Mouse (Mus musculus): ENCODE data around the gene Nectin2.

Gene Nectin2

DNA sequence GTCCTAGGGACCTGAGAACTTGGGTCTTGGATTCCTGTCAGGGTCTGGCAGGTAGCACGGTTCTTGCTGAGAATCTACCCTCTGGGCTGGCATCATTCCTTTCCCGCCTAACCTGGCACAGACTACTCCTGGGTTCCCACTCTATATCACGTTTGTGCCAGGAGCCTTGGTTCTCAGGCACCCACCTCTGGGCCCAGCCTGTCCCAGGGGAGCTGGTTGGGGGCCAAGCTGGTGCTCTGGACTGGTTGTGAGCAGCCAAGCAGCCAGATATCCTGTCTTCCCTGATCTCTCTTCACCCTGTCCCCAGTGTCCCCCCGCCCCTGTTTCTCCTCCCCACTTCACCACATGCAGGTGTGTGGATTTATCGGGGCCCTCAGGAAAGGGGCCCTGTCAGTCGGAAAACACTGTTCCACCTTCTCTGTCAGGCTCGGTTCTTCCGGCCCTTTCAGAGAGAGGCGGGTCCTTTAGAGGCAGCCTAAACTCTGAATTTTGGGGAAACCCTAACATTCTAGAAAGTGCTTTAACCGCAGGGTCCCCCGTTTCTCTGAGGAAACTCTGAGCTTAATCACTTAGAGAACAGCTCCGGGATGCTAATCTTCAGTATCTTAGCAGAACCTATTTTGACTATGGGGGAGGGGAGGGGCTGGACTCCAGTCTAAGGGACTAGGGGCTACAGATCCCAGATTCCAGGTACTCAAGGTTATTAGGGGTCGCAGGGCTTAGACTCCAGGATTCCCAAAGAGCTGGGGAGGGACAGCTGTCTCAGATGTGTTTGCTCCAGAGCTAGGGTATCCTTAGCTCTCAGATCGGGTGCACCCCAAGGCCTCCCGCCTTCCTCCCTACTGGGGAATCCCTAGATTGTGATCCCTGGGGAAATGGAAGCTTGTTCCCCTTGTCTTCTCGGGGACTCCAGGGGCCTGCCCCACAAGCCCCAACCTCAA is 19.4 kb upstream of the Nectin2 start:
- DNase-seq (ENCODE audit: extremely low spot score, low spot score), result peak; percentile 23

DNA sequence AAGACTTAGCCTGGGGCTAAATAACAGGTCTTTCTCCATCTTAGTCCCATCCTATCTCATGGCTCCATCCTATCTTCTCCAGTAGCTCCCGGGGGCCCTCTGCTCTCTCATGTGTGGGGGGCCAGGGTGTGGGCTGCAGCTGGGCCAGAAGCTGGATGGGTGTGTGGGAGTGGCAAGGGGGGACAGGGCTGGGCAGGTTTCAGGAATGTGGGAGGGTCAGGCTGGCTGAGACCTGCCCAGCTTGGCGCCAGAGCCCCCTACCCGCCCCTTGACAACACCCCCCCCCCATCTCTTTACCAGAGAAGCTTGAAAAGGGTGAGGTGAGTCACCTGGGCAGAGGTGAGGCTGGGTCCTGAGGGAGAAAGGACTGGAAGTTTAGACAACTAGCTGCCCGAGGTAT is 18.7 kb upstream of the Nectin2 start:
- no peak for DNase-seq (ENCODE audit: extremely low spot score, low spot score)

DNA sequence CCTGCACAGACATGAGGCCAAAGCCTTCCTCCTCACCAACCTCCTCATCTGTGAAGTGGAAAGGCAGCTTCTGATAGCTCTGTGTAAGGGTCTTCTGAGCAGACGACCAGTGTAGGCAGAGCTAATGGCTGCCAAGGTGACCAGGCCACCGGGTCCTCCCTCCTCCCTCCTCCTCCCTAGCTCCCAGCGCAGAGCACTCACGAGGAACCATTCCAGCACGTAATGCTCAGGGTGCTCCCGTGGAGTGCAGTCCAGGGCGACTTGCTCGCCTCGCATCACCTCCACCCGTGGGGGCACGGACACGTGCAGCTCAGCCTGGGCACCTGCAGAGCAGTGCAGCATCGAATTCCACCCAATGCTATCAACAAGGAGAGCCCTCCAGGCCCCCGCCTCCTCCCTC is 18.0 kb upstream of the Nectin2 start:
- DNase-seq (ENCODE audit: extremely low spot score, low spot score), result no peak

DNA sequence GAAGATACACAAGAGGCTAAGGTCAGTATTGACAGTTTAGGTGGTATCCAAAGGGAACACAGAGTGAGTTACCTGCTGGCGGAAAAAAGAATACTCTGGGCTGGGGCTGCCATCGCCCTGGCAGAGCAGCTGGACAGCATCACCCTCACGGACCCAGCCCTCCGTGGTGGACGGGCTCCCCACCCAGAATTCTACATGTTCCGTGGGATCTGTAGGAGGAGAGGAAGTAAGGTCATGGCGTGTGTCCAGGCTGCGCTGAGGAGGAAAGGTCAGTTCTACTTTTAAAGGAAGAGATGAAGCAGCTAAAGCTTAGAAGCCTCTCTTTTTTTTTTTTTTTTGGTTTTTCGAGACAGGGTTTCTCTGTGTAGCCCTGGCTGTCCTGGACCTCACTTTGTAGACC is 14.3 kb upstream of the Nectin2 start:
- DNase-seq (ENCODE audit: extremely low spot score, low spot score), result no peak

DNA sequence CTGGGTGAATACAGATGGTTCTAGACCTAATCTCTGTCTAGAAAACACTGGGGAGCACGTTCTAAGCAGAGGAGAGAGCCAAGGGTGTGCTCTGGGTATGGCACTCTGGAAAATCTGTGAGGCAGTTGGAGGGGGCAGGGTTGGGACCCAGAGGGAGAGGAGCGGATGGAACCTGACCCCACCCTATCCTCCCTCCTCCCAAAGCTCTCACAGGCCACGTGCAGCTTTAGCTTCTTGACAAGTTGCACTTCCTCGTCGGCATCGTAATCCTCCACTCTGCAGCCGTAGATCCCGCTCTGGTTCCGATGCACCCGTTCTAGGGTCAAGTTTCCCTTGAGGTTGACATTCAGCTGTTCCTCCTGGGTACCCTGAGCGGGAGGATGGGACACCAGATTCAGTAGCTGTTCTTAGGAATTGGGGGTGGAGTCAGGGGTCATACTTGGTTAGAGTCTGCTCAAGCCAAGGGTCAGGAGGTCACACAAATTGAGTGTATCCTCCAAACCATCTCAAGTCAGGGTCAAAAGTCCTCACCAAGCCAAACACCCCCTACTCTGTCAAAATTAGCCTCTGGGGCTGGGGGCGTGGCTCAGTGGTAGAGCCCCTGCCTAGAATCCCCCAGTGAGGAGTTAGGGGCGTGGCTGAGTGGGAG is 13.7 kb upstream of the Nectin2 start:
- no peak for DNase-seq (ENCODE audit: extremely low spot score, low spot score)

DNA sequence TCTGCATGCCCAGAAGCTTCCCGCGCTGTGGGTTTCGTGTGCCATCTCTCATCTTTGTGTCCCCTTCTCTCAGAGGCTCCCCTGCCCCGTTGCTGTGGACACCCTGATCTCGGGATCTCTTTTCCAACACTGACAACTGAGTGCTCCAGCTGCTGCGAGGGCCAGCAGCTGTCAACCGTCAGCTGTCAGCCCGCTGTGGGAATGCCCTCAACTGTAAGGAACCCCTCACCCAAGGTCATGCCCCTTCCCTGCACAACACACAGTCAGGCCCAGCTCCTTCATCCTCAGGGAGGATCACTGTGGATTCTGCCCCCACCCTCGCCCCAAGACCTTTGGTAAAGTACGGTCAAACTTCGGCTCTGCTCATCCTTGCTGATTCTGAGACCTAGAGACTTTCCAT is 12.0 kb upstream of the Nectin2 start:
- DNase-seq (ENCODE audit: extremely low spot score, low spot score), result no peak

DNA sequence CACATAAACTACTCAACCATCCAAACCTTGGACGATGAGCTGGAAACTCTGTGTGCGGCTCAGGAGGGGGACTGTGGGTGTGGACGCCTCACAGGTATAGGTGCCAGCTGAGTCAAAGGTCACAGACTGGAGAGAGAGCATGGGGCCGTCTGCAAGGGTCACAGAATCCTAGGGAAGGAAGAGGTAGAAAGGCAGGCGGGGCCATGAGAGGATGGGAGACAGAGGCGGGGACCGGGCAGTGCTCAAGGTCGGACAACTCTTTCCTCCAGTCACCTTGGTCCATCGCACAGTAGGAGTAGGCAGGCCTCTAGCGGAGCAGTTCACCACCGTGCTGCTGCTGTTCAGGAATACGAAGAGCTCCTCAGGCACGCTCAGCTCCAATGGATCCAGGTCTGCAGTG is 9.7 kb upstream of the Nectin2 start:
- DNase-seq (ENCODE audit: extremely low spot score, low spot score), result no peak

DNA sequence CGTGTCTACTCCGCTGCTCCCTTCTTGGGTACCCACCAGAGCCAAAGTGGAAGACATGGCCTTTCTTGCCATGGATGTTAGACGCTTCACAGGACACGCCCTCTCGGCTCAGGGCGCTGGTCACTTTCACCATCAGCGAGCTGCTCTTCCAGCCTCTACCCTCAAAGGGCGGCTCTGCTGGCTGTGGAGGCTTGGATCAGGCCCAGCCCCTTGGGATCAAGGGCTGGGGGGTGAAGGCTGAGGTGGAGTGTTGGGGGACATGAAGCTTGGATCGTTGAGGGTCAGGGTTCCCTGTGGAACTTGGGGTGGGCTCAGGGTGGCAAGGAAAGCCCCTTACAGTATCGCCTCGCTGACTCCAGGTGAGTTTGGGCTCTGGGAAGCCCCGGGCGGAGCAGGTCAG is 8.3 kb upstream of the Nectin2 start:
- DNase-seq (ENCODE audit: extremely low spot score, low spot score), result no peak

DNA sequence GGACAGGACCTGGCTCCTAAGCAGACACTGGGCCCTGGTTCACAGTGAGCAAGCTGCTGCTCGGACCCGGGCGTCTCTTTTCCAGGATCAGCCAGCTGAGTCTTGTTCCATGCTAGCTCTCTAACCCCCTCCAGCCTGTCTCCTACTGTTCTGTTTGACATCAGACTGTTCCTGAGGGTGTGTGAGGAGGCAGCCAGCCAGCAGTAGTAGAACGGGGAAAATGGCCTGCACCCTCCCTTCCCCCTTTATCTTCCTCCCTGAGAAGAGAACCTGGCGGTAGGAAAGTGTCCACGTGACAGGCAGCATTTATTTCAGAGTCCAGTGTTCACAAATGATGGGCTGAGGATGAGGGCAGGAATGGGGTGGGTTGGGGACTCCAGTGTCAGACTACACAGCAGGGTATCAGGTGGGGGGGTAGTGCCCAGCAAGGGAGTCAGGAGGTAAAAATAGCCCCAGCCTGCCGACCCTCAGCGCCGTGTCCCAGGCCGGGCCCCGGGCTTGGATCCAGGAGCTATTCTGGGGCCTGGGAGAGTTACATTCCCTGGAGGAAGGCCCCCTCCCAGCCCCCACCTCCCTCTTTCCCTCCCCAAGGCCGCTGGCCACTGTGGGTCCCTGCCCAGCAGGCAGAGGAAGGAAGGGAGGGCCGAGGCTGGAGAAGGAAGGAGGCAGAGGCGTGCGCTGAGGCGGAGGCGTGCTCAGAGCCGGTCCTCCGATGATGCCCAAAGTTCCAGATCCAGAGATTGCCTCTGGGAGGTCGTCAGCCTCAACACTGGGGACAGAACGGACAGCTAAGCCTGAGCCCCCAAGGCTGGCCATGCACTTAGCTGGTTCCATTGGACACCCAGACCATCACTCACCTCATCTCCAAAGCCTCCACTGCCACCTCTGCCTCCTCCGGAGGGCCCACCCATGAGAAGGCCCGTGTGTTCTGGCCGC is 5.8 kb upstream of the Nectin2 start:
- no peak for DNase-seq (ENCODE audit: extremely low spot score, low spot score)

DNA sequence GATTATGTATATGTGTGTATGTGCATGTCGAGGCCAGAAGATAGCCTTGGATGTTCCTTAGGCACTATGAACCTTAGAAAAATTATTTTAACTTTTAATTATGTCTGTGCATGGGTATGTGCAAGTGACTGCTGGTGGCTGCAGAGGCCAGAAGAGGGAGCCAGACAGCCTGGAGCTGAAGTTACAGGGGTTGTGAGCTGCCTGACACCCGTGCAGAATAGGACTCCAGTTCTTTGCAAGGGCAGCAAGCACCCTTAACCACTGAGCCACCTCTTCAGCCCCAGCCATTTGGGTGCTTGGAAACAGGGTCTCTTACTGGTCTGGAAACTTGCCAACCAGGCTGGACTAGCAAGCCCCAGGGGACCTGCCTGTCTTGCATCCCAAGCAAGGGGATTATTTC is 4.7 kb upstream of the Nectin2 start:
- DNase-seq (ENCODE audit: extremely low spot score, low spot score), result no peak

DNA sequence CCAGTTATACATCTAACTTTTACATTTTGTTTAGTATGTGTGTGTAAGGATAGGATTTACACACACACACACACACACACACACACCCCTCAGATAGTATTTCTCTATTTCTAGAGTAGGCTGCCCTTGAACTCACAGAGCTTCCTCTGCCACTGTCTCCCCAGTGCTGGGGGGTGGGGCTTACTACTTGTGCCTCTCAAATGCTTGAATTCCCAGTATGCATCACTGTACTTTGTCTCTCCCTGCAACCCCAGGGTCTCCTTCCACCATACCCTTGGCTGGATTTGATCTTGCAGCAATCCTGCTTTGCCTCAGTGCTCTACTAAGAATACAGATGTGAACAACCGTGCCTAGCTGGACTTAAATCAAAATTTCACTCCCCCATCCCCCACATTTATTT is 3.8 kb upstream of the Nectin2 start:
- no peak for DNase-seq (ENCODE audit: extremely low spot score, low spot score)

DNA sequence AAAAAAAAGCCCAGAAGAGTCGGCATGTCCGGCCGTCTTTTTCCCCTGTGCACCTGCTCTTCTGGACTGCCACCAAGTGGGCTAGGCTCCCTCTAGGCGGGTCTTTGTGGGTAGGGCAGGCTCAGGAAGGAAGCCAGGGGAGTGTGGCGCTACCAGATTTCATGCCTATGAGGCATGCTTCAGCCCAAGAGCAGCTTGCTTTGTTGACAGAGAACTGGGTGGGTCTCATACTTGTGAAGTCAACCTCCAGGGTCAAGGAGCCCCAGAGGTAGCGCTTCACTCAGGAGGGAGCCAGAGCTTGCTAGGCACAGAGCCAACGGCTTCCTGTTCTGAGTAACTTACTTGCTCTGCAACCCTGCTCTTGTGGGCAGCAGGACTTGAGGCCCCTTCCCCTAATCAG is 3.3 kb upstream of the Nectin2 start:
- DNase-seq (ENCODE audit: extremely low spot score, low spot score), result no peak

DNA sequence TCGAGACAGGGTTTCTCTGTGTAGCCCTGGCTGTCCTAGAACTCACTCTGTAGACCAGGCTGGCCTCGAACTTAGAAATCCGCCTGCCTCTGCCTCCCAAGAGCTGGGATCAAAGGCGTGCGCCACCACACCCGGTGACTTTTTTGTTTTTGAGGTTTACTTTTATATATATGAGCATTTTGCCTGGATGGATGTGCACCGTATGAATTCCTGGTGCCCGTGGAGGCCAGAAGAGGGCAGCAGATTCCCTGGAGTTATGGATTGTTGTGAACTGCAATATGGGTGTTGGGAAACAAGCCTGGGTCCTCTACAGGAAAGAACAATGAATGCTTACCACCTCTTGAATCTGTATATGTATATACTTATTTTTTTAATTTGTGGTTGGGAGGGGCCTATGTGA is 2.4 kb upstream of the Nectin2 start:
- no peak for DNase-seq (ENCODE audit: extremely low spot score, low spot score)

DNA sequence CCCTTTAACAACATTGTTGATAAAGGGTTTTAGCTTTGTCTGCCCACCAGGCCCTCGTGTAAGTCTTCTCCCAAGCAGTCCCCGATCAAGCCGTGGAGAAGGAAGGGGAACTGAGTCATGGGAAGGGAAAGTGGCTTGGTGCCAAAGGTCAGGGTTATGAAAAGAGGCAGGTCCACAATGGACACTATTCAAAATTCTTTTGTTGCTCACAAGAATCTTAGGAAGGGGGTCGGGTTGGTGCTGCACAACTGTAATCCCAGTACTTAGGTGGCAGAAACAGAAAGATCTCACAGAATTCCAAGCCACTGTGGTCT is 744 bp upstream of the Nectin2 start:
- DNase-seq (ENCODE audit: extremely low spot score, low spot score), result no peak

DNA sequence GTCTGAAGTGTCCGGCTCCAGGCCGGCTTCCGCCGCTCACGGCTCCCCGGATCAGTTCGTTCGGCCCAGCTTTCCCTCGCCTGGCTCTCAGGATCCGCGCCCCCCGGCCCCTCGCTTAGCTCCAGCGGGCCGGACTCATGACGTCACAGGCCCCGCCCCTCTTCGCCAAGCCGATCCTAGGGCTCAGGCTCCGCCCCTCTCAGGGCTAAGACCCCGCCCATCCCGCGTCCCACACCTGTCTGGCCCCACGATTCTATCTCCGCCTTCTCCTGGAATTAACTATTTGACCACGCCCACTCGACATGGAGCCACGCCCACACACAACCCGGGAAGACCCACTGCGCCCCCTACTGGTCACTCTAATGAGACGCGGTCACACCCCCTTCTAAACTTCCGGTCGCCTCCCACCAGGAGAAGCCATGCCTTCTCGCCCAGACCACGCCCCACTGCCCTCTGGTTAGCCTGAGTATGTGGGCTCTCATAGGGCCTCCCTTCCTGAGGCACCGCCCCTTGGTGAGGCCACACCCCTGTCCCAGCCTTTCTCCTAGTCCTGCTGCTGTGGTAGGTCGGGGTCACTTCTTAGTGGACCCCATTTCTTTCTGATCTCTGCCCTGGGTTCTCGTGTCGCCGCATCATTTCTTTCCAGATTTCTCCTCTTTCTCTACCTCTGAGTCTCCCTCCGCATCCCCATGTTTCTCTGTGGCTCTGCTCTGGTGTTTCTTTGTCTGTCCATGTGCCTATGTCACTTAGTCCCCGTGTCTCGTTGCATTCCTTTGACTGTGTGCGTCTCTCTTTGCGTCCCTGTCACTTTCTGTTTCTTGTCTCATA is 680 bp downstream of the Nectin2 start:
- DNase-seq (ENCODE audit: extremely low spot score, low spot score), result peak; percentile 99

DNA sequence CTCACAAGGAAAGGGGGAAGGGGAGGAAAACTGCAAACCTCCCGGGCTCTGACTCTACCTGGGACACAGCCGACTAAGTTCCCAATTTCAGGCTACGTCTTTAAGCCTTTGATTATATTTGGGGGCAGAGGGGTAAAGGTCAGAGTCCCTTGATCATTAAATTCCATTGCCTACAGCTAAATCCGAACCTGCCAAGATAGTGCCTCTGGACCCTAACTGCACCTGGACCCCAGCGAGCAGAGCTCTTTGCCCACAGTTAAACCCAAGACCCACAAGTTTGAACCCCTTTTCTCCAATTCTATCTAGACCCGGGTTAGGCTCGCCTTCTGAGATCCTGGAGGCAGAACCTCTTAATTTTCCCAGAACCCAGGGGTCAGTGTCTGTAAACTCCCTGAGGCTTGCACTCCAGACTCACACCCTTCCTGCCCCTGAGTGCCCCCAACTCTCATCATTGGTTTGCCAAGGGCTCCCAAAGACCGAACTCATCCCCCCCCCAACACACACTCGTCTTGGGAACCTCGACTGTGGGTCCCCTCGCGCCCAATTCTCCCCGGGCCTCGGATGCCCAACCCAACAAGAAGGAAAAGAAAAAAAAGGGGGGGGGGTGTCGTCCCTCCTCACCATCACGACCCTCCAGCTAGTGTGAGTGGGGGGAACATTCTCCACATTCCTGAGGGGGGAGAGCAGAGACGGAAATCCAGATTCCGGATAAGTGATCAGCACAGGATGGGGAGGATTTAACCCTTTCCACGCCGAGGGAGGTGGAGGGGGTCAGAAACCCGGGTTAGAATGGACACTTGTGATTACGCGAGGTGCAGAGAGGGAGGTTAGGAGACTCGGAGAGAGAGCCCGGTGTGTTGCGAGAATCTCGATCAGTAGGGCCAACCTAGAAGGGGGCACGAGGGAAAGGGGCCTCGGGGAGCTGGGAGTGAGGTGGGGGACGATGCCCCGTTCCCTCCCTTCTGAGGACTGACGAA is 1.8 kb downstream of the Nectin2 start:
- peak; percentile 68 for DNase-seq (ENCODE audit: extremely low spot score, low spot score)

DNA sequence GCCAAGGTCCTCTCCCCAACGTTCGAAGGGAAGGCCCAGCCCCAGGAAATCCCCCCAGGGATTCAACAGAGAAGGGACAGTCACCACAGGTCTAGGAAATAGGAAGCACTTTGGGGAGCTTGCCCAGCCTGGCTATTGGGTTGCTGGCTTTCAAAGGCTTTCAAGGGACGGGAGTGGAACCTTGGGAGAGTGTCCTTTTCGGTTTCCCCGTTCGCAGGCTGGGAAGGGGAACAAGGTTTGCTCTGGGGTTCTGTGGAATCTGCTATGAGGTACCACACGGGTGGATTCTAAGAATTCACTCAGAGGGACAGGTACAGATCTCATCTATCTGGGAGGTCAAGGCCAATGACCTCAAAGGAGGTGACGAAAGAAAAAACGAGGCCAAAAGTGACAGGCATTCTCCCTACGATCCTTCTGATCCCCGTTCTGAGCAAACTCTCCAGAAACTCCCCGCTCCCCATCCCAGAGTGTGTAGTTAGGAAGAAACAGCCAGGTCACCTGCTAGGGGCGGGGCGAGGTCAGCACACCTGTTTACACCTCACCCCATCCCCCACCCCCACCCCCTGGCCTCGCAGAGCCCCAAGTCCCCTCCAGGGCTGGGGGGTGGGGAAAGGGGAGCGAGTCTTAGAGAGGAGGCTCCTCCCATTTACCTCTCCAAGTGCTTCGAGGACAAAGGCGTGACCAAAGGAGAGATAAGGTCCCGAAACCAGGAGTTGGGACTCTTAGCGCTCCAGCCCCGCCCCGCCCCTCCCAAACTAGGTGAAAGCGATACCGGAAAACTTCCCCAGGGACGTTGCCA is 2.7 kb downstream of the Nectin2 start:
- DNase-seq (ENCODE audit: extremely low spot score, low spot score), result peak; percentile 27

DNA sequence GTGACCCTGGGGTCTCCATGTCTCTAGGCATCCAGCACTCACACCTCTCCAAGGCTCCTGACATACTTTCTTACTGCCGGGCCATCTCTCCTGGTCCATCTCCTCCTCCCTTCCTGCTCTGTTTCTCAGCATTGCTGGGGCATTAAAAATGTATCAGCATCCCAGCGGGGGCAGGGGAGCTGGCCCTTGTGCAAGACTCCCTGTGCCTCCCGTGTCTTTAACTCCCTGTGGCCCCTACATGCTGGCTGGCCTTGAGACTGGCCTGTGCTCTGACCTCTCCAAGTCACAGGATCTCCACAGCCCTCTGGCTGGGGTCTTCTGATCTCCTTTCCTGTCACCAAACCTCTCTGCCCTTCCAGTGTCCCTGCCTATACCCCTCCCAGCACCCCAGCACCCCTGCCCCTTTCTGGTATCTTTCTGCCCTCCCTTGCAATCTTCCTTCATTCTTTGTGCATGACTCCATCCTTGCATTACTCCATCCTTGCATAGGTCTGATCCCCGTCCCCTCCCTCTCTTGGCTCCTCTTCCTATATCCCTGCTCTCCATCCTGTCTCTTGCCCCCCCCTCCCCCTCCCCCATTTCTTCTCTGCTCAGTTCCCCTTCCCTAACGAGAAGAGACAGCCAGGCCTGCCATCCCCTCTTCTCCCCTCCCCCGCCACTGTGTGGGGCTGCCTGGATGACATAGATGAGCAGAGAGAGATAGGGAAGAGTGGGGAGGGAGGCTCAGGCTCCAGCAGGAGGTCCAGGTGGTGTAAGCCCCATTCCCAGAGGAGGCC is 3.7 kb downstream of the Nectin2 start:
- peak; percentile 27 for DNase-seq (ENCODE audit: extremely low spot score, low spot score)
